Mouse (Mus musculus) adrenal gland, postnatal 4 days (tissue): ENCODE measurements around the gene Ahsg. TPM values are rescaled to one million over a fixed set of nuclear protein-coding genes. Genes with fewer than 3 reads are reported as not detected.
A peak's percentile ranks its signal among the peaks of the same experiment; 100 is the strongest.

Experiments used
- DNase-seq, 2 experiments: peaks; one replicate each; pipeline ENCODE4 v3.0.0; 2021 to 2022; ENCODE audit warnings: low spot score in 2 of 2, mixed read lengths in 2 of 2
- long read RNA-seq, 2 experiments: library from polyadenylated mRNA; stranded (forward); transcript quantifications; one replicate each; pipeline ENCODE4 v2.0.0; 2021
- total RNA-seq, 2 experiments: library from RNA; stranded (reverse); gene quantifications; 2 replicates each; pipeline ENCODE4 v1.2.3; 2021

Ahsg gene
- total RNA-seq: 1,000 to 10,000 TPM in 1 of 2 experiments, 10 to 100 TPM in 1; 68.1 to 2,750 TPM
- long read RNA-seq, experiment 1, transcript Ahsg-201 (7 exons, 1,484 nt): major isoform, 1,181 of 3,063 reads
- long read RNA-seq, experiment 1, partial matches to known transcripts: 66 of 3,063 reads
- long read RNA-seq, experiment 1, other reads (novel, unspliced or antisense): 1,816 of 3,063 reads
- long read RNA-seq, experiment 2, transcript Ahsg-201 (7 exons, 1,484 nt): major isoform, 20 of 39 reads
- long read RNA-seq, experiment 2, partial matches to known transcripts: 2 of 39 reads
- long read RNA-seq, experiment 2, other reads (novel, unspliced or antisense): 17 of 39 reads

GRCm38 (mm10) chr16:22890683-22891510 lies at the start of gene Ahsg:
Gene Ahsg, plus strand, starts transcription at chr16:22891277.
- no peak for DNase-seq

DNA sequence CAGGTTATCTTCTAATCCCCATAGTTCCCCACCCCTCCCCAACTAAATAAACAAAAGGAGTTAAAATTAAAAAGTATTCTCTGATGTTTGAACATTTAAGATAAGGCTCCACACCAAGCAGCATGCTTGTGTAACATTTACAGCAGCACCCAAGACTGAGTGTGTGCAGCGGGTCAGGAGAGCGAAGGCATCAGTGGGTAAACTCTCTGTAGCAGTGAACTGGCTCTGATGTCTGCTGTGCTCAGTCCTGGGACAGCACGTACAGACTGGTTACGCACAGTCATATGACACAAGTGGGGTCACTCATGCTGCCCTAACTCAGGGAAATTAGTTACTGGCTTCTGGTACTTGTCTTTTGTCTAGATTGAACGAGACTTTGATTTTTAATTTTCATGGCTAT lies 48.2 kb upstream of the Ahsg start:
- DNase-seq: no peak

DNA sequence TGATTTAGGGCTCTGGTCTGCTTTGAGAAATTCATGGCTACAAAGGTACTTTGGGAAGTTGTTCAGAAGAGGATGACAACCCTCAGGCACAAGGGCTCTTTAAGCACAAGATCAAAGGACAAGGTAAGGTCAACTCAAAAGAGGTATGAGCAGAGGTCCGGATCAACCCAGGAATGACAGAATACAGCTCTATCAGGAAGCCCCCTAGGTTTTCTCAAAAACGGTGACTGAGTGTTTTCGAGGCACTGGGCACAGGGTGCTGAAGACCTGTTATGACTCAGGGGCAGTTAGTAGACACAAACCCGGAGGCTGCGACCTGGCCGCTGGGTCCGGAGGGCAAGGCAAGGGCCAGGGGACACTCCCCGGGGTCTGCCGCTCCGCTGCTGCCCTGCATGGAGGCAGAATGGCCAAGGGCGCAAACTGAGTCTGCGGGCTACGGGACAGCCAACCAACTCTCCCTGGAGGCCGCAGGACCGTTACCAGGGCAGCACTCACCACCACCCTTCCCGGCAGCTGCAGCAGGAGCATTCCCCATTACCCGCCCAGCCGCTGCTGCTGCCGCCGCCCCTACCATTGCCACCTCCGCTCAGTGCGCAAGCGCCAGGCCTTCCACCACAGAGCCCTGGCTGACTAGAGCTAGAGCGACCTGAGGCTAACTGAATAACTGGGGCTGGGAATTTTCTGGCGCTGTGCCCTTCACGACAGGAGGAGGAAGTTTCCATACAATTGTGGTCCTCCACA lies 46.8 kb upstream of the Ahsg start:
- DNase-seq: peak; percentile 53 to 76

DNA sequence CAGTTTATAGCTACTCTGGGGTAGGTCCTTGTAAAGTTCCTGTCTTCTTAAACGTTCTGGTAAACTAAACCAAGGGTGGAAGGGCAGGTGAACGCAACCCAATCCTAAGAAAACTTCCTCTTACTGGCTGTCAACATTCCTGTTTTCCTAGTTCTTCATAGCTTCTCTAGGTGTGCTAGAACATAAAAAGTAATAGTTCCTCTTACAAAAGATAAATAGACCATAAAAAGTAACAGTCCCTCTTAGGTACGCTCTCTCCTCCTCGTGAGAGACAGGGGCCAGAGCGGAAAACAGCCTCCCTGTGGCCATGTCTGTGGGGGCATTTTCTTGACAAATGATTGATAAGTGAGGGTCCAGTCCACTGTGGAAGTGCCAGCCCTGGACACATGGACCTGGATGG lies 46.2 kb upstream of the Ahsg start:
- DNase-seq: no peak

DNA sequence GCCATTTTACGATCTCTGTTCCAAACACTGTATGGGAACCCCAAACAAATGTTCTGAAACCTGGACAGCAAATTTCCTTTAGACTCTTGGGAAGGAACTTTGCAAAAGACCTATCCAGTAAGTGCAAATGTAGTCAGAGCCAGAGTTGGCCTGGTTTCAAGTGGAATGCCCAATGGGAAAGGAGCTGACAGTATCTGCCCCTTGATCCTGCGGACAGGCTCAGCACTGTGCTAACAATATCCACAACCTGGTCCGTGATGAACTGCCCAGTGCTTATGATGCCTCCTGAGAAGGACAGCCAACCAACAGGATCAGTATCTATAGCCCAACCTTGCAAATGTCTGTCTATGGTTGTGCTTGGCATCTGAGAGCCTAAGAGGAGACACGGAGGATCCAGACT lies 45.6 kb upstream of the Ahsg start:
- DNase-seq: no peak

DNA sequence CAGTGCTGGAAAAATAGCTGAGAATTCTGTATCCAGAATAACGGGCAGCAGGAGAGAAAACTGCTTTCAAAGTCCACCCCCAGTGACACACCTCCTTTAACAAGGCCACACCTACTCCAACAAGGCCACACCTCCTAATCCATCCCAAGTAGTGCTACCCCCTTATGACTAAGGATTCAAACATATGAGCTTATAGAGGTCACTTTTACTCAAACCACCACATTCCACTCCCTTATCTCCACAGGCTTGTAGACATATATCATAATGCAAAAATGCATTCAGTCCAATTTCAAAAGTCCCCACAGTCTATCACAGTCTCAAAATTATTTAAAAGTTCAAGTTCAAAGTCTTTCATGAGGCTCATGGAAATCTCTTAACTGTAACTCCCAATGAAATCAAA lies 43.4 kb upstream of the Ahsg start:
- DNase-seq: no peak

GRCm38 (mm10) chr16:22848331-22848730 lies 42.7 kb upstream of the Ahsg start:
- DNase-seq: no peak

GRCm38 (mm10) chr16:22852709-22853108 lies 38.4 kb upstream of the Ahsg start:
- DNase-seq: no peak

DNA sequence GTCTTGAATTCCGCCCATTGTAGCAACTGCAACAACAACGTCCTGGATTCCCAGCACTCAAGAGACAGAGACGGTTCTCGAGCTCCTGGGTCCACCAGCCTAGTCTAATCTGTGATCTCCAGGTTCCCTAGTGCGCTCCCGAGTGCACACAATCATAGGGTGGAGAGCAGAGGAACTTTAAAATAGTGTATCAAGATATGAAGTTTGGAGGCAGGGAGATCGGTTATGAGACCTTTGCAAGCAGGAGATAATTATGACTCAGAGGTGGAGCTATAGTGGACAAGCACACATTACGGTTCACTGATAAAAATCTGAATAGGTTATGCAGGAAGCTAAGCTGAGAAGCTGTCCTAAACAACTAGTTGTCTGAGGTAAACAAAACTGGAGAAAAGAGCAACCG lies 34.3 kb upstream of the Ahsg start:
- DNase-seq: no peak

DNA sequence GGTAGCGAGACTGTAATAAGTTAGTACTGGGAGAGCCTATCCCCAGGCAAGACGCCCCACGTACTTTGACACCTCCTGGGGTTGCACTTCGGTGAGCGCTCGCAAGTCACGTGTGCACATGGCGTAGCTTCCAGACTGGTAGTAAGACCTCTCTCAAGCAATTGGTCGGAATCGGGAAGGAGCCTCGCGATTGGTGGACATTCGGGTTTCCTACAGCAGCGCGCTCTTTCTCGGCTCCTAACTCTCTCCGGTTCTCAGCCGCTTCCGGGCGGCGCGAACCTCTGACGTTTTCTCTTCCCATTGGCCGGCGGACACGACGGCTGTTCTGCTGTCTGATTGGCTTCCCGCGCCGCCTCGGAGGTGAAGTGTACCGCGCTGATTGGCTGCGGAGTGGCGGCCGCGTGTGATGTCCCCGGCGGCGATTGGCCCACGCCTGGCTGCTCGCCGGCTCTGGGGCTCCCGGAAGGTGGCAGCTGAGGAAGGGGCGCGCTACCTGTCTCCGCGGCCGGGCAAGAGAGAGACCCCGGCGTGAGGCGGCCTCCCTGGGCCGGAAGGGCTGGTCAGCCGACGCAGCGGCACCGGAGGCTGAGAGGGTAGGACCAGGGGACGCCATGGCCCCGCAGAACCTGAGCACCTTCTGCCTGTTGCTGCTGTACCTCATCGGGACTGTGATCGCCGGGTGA lies 33.5 kb upstream of the Ahsg start, which contains the start of the genes Tbccd1 and Dnajb11:
TSS of gene Tbccd1 (minus strand) at position 239 of the 683 bp plus-strand sequence.
TSS of gene Dnajb11 (plus strand) at position 415 of the 683 bp plus-strand sequence.
- peak; percentile 98 for DNase-seq

GRCm38 (mm10) chr16:22872397-22872796 lies 18.7 kb upstream of the Ahsg start:
- no peak for DNase-seq

DNA sequence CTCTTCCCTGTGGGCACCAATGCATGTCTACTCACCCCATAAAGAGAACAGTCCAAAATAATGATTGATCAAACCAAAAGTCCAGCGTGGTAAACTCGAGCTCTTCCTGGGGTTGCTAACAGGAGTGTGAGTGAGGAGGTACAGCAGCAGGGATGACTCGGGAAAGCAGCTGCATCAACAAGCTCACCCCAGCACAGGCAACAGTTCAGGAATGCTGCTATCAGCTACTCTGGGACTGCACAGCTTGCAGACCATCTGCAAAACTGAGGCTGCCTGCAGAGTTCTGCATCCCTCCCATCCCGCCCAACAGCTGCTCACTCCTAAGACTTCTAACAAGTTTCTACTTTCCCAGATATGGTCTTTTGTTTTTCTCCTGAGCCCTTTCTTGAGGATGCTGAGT lies 17.7 kb upstream of the Ahsg start:
- DNase-seq: no peak

DNA sequence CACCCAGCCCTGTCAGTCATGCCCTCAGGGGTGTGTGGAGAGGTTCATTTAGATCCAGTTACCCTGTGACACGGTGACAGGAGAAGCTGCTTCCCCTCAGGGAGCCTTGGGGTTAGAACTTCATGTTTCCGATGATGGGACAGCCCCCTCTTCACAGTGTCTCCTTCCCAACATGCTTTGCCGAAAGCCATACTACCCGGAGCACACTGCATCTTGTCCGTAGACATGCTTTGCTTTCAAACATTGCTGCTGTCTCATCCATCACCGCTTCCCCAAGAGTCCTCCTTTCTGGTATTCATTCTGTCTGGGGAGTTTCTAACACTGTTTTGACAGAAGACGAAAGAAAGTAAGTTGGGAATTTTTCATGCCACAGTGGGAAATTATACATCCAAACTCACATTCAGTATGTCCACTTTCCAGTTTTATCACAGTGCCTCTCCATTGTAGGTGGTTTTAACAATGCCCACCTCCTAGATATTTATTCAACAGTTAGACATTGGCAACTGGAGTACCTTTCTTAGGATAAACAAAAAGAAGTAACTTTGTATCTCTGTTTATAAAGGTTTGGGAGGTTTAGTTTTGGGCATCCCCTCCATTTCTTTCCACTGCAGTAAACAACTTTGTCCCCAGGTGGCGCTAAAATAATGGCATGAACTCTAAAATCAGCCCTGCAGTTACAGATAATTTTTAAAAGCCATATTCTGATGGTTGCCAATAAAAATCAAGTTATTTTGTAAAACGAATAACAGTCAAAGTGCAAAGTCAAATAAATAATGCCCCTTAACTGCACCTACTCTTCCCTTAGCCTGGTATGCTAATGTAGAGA lies 14.6 kb upstream of the Ahsg start:
- DNase-seq: no peak

GRCm38 (mm10) chr16:22877660-22878390 lies 13.3 kb upstream of the Ahsg start:
- DNase-seq: no peak

- no peak for DNase-seq
Measured at GRCm38 (mm10) chr16:22878716-22879115, 12.4 kb upstream of the Ahsg start.

- DNase-seq: no peak
Measured at GRCm38 (mm10) chr16:22879945-22880595, 11.0 kb upstream of the Ahsg start.

DNA sequence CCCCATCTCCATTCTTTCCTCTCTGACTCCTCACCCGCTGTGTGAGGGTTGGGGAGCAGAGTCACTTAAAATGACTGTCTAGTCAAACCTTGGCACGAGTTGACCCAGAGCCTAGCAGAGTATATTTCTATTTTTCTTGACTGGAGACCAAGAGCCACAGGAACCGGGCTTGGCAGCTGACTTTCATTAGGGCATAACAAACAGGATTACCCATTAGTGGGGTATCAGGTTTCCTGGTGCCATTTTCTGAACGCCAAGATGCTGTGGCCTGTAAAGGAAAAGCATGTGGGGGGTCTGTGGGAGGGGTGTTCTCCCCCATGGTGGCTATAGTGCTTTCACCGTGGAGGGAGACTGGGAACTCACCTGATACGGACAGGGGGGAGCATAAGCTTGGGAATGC lies 10.2 kb upstream of the Ahsg start:
- DNase-seq: no peak

- no peak for DNase-seq
Measured at GRCm38 (mm10) chr16:22881487-22881886, 9.6 kb upstream of the Ahsg start.

DNA sequence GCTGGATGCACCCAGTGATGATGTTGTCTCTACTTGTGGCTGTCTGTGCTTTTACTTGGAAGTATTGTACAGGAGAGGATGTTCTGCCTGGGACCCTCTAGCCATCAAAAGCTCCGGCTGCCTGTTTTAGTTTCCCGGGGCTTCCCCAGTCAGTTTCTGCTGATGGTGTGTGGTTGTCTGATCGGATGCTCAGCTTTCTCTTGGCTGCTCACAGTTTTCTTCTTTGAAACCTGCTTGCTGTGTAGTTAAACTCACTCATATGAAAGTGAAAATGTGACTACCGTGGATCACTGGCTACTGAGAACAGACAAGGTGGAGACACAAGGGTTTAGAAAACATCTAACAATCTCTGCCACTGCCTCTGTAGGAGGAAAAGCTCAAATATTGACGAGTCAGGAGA lies 7.6 kb upstream of the Ahsg start:
- DNase-seq: no peak
